25 mouse cellular contexts compared by ENCODE assay signal in the genomic region with DNA sequence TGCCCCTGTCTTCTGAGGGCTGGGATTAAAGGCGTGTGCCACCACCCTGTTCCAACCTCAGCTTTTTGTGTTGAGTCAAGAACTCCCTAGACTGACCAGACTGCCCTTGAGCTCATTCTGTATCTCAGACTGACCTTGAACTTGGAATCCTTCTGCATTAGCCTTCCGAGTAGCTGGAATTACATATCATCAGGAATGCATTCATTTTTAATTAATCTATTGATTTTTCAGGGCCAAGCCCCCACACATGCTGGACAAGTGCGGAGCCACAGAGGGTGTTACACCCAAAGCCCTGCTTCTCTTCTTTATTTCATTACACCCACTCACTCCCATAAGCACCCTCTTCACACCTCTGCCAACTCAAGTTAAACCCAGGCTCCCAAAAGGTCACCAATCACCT. TPM values are rescaled to one million over a fixed set of nuclear protein-coding genes. Genes with fewer than 3 reads are reported as not detected.
DNase-seq lines count a peak whose midpoint lies in the region; ATAC-seq and TF ChIP-seq lines count a peak whose summit lies in the region.
"Had no signal": no experiment of that assay in that cellular context is flagged by ENCODE, and none has a peak within 500 bp of the region (broad histone marks: within the 10 kb centered on the region; RNA-seq: fewer than 3 reads in every experiment).

No protein-coding gene starts in this region.

- no peak for TF ChIP-seq POLR2A in kidney, adult 2 months (IDR thresholded peaks at IDR 0.05; ENCODE audit: low read depth, low read length)

- H3K4me3 ChIP-seq in kidney, adult 2 months (ENCODE audit: insufficient read depth, low read depth, low read length) = no peak overlapping the region
- H3K4me3 ChIP-seq in liver, embryonic 13.5 days (replicated peaks) = no peak overlapping the region
- H3K4me3 ChIP-seq in liver, embryonic 12.5 days = no peak overlapping the region
- H3K4me3 ChIP-seq in E14TG2a.4 (replicated peaks; ENCODE audit: low read length) = peak overlapping the region; percentile 92
- H3K4me3 ChIP-seq in midbrain, postnatal 0 days (ENCODE audit: low read depth, low read length) = no peak overlapping the region
- H3K4me3 ChIP-seq: embryonic facial prominence, embryonic 15.5 days; heart, adult 2 months; heart, embryonic 15.5 days; hindbrain, embryonic 13.5 days had no signal

- H3K4me1 ChIP-seq in kidney, adult 2 months (ENCODE audit: control insufficient read depth, insufficient read depth, low read length) = peaks cover 30% of the 10 kb centered on the region
- H3K4me1 ChIP-seq in liver, embryonic 13.5 days (replicated peaks) = peaks cover 71% of the 10 kb centered on the region
- peaks cover 71% of the 10 kb centered on the region for H3K4me1 ChIP-seq in liver, embryonic 12.5 days
- peaks cover 87% of the 10 kb centered on the region for H3K4me1 ChIP-seq in E14TG2a.4 (replicated peaks; ENCODE audit: low read depth, low read length)
- peaks cover 9% of the 10 kb centered on the region for H3K4me1 ChIP-seq in midbrain, postnatal 0 days (ENCODE audit: insufficient read depth, low read length)

- H3K4me2 ChIP-seq in liver, embryonic 13.5 days = no peak overlapping the region
- H3K4me2 ChIP-seq in liver, embryonic 12.5 days = no peak overlapping the region
- no peak overlapping the region for H3K4me2 ChIP-seq in midbrain, postnatal 0 days (ENCODE audit: low read depth, low read length, poor library complexity, severe bottlenecking)
- H3K4me2 ChIP-seq: embryonic facial prominence, embryonic 15.5 days; forebrain, embryonic 15.5 days; heart, embryonic 11.5 days; heart, embryonic 15.5 days had no signal

- 85% methylated on average over 3 of the region's 3 CpGs for WGBS in kidney, adult 2 months
- WGBS in liver, embryonic 13.5 days (ENCODE audit: insufficient replicate concordance) = 90% methylated on average over 3 of the region's 3 CpGs
- WGBS in liver, embryonic 12.5 days (ENCODE audit: insufficient replicate concordance) = 82% methylated on average over 3 of the region's 3 CpGs
- WGBS in midbrain, postnatal 0 days = 95% methylated on average over 3 of the region's 3 CpGs

- TF ChIP-seq CTCF in kidney, adult 2 months (conservative IDR thresholded peaks at IDR 0.05; ENCODE audit: insufficient read depth, insufficient read length, low read depth, low read length) = no peak
- TF ChIP-seq CTCF in E14TG2a.4 (conservative IDR thresholded peaks at IDR 0.05; ENCODE audit: low read length) = no peak
- TF ChIP-seq CTCF in midbrain, postnatal 0 days (IDR thresholded peaks at IDR 0.05) = no peak

- H3K27me3 ChIP-seq in kidney, adult 2 months (replicated peaks; ENCODE audit: control insufficient read depth, insufficient read depth, low read length) = no peaks in the 10 kb centered on the region
- H3K27me3 ChIP-seq in liver, embryonic 13.5 days = 0 out of 2 replicates have a peak, but pooled peaks cover 2% of the 10 kb centered on the region
- H3K27me3 ChIP-seq in liver, embryonic 12.5 days (replicated peaks) = no peaks in the 10 kb centered on the region
- H3K27me3 ChIP-seq in E14TG2a.4 (ENCODE audit: insufficient read depth, low read length) = no peaks in the 10 kb centered on the region
- no peaks in the 10 kb centered on the region for H3K27me3 ChIP-seq in midbrain, postnatal 0 days (ENCODE audit: insufficient read depth, low read length)
- H3K27me3 ChIP-seq: embryonic facial prominence, embryonic 15.5 days; forebrain, embryonic 15.5 days had no signal

- H3K36me3 ChIP-seq in kidney, adult 2 months (ENCODE audit: control insufficient read depth, insufficient read depth, low read length) = peaks cover 3% of the 10 kb centered on the region; the same call in 1 of the 2 replicates
- peaks cover 12% of the 10 kb centered on the region for H3K36me3 ChIP-seq in liver, embryonic 13.5 days
- peaks cover 26% of the 10 kb centered on the region for H3K36me3 ChIP-seq in liver, embryonic 12.5 days
- H3K36me3 ChIP-seq in E14TG2a.4 (ENCODE audit: insufficient read depth, low read length) = peaks cover 59% of the 10 kb centered on the region
- peaks cover 6% of the 10 kb centered on the region for H3K36me3 ChIP-seq in midbrain, postnatal 0 days (ENCODE audit: insufficient read depth, low read length)

- 0 out of 2 replicates have a peak overlapping the region, but pooled peaks have one; percentile 10 for H3K27ac ChIP-seq in kidney, adult 2 months (ENCODE audit: insufficient read depth, low read depth, low read length)
- peak overlapping the region; percentile 91 for H3K27ac ChIP-seq in liver, embryonic 13.5 days
- no peak overlapping the region for H3K27ac ChIP-seq in liver, embryonic 12.5 days
- H3K27ac ChIP-seq in midbrain, postnatal 0 days (ENCODE audit: low read depth, low read length) = no peak overlapping the region
- H3K27ac ChIP-seq: embryonic facial prominence, embryonic 15.5 days; forebrain, embryonic 15.5 days; heart, adult 2 months; heart, embryonic 15.5 days; hindbrain, embryonic 13.5 days; hindbrain, postnatal 0 days had no signal

- no peaks in the 10 kb centered on the region for H3K9me3 ChIP-seq in liver, embryonic 13.5 days (replicated peaks)
- H3K9me3 ChIP-seq in liver, embryonic 12.5 days (replicated peaks) = no peaks in the 10 kb centered on the region
- H3K9me3 ChIP-seq in E14TG2a.4 (ENCODE audit: low read length) = no peaks in the 10 kb centered on the region
- no peaks in the 10 kb centered on the region for H3K9me3 ChIP-seq in midbrain, postnatal 0 days (ENCODE audit: low read length)
- H3K9me3 ChIP-seq: embryonic facial prominence, embryonic 15.5 days; forebrain, embryonic 15.5 days; G1E; heart, embryonic 15.5 days; hindbrain, embryonic 13.5 days had no signal

- H3K9ac ChIP-seq in liver, embryonic 13.5 days = peak overlapping the region; percentile 24; the same call in 1 of the 2 replicates
- H3K9ac ChIP-seq in liver, embryonic 12.5 days = no peak overlapping the region
- no peak overlapping the region for H3K9ac ChIP-seq in midbrain, postnatal 0 days (replicated peaks; ENCODE audit: low read length, poor library complexity, severe bottlenecking)
- H3K9ac ChIP-seq: embryonic facial prominence, embryonic 15.5 days; forebrain, embryonic 15.5 days; heart, embryonic 15.5 days; hindbrain, embryonic 13.5 days had no signal

- ATAC-seq in liver, embryonic 13.5 days (ENCODE audit: low read depth) = no peak
- no peak for ATAC-seq in liver, embryonic 12.5 days
- ATAC-seq in midbrain, postnatal 0 days (ENCODE audit: low FRiP score) = no peak
- no peak for ATAC-seq in erythroblast, adult 5-6 weeks (replicated peaks; ENCODE audit: low FRiP score, poor library complexity, severe bottlenecking)
- ATAC-seq: CD4-positive, CD25-positive, alpha-beta regulatory T cell, adult 4 months; forebrain, embryonic 15.5 days; hindbrain, postnatal 0 days had no signal

- DNase-seq in kidney, adult 2 months = no peak
- DNase-seq in kidney, postnatal 10 days = no peak
- DNase-seq in liver, embryonic 13.5 days = no peak
- peak; percentile 68 for DNase-seq in R1 (ENCODE audit: low read depth, low spot score)
- DNase-seq in midbrain, postnatal 0 days (ENCODE audit: low spot score) = no peak
- DNase-seq: adrenal gland, adult 2 months; adrenal gland, postnatal 25 days; cerebellum, adult 2 months; cerebellum, postnatal 10 days; embryo, embryonic 11 days; gastrocnemius, postnatal 14 days; heart, adult 2 months; heart, postnatal 14 days had no signal

RNA-seq across cellular contexts. Expression of a gene that starts 2.0 kb away (rescaled TPM):
- polyA plus RNA-seq in kidney, adult 2 months (2012; rRNA removed) = 46.6 and 52.9 TPM in 2 replicates
- polyA plus RNA-seq in liver, embryonic 13.5 days (2015; fragmentation: Nextera tagmentation; extraction: Ambion mirVana) = 24.9 and 25.1 TPM in 2 replicates
- polyA plus RNA-seq in liver, embryonic 12.5 days (2016; fragmentation: Nextera tagmentation; extraction: Ambion mirVana) = 30.4 and 34.4 TPM in 2 replicates
- 70.1 and 93.9 TPM in 2 replicates for total RNA-seq in midbrain, postnatal 0 days (2014; rRNA removed)
- 66.0 and 72.7 TPM in 2 replicates for polyA plus RNA-seq in midbrain, postnatal 0 days (2015; fragmentation: Nextera tagmentation; extraction: Ambion mirVana)
- total RNA-seq in erythroblast, adult 5-6 weeks (2015; ENCODE audit: low replicate concordance) = 17.3 and 18.6 TPM in 2 replicates
- total RNA-seq in erythroblast, adult 5-6 weeks (2017; ENCODE audit: low replicate concordance) = 3.6 and 3.9 TPM in 2 replicates

RNA-seq across cellular contexts. Expression of a gene that starts 14.2 kb away (rescaled TPM):
- 44.6 and 49.8 TPM in 2 replicates for polyA plus RNA-seq in kidney, adult 2 months (2012; rRNA removed)
- 186 and 203 TPM in 2 replicates for polyA plus RNA-seq in liver, embryonic 13.5 days (2015; fragmentation: Nextera tagmentation; extraction: Ambion mirVana)
- polyA plus RNA-seq in liver, embryonic 12.5 days (2016; fragmentation: Nextera tagmentation; extraction: Ambion mirVana) = 217 and 228 TPM in 2 replicates
- 36.6 and 60.3 TPM in 2 replicates for total RNA-seq in midbrain, postnatal 0 days (2014; rRNA removed)
- polyA plus RNA-seq in midbrain, postnatal 0 days (2015; fragmentation: Nextera tagmentation; extraction: Ambion mirVana) = 88.4 and 96.1 TPM in 2 replicates
- 7.5 and 27.6 TPM in 2 replicates for total RNA-seq in erythroblast, adult 5-6 weeks (2015; ENCODE audit: low replicate concordance)
- total RNA-seq in erythroblast, adult 5-6 weeks (2017; ENCODE audit: low replicate concordance) = 19.2 and 23.3 TPM in 2 replicates

RNA-seq across cellular contexts. Expression of a gene that starts 16.9 kb away (rescaled TPM):
- 11.8 and 13.6 TPM in 2 replicates for polyA plus RNA-seq in kidney, adult 2 months (2012; rRNA removed)
- polyA plus RNA-seq in liver, embryonic 13.5 days (2015; fragmentation: Nextera tagmentation; extraction: Ambion mirVana) = 3.1 and 3.2 TPM in 2 replicates
- polyA plus RNA-seq in liver, embryonic 12.5 days (2016; fragmentation: Nextera tagmentation; extraction: Ambion mirVana) = 4.9 and 5.3 TPM in 2 replicates
- total RNA-seq in midbrain, postnatal 0 days (2014; rRNA removed) = 36.7 and 41.2 TPM in 2 replicates
- 24.7 and 26.8 TPM in 2 replicates for polyA plus RNA-seq in midbrain, postnatal 0 days (2015; fragmentation: Nextera tagmentation; extraction: Ambion mirVana)
- total RNA-seq in erythroblast, adult 5-6 weeks (2015; ENCODE audit: low replicate concordance) = 1.0 TPM in 1 of 2 replicates, not detected in the other
- total RNA-seq in erythroblast, adult 5-6 weeks (2017; ENCODE audit: low replicate concordance) = not detected in 2 replicates

RNA-seq across cellular contexts. Expression of a gene that starts 17.0 kb away (rescaled TPM):
- polyA plus RNA-seq in kidney, adult 2 months (2012; rRNA removed) = 10.7 and 13.7 TPM in 2 replicates
- 0.29 and 0.49 TPM in 2 replicates for polyA plus RNA-seq in liver, embryonic 13.5 days (2015; fragmentation: Nextera tagmentation; extraction: Ambion mirVana)
- 0.84 and 0.95 TPM in 2 replicates for polyA plus RNA-seq in liver, embryonic 12.5 days (2016; fragmentation: Nextera tagmentation; extraction: Ambion mirVana)
- total RNA-seq in midbrain, postnatal 0 days (2014; rRNA removed) = 1.0 and 1.4 TPM in 2 replicates
- polyA plus RNA-seq in midbrain, postnatal 0 days (2015; fragmentation: Nextera tagmentation; extraction: Ambion mirVana) = 1.2 and 1.3 TPM in 2 replicates
- total RNA-seq in erythroblast, adult 5-6 weeks (2015; ENCODE audit: low replicate concordance) = 0.84 TPM in 1 of 2 replicates, not detected in the other
- not detected in 2 replicates for total RNA-seq in erythroblast, adult 5-6 weeks (2017; ENCODE audit: low replicate concordance)
- total RNA-seq: hematopoietic stem cell, adult 5-6 weeks had no signal
- polyA plus RNA-seq: G1E had no signal

RNA-seq across cellular contexts. Expression of a gene that starts 27.1 kb away (rescaled TPM):
- 116 and 138 TPM in 2 replicates for polyA plus RNA-seq in kidney, adult 2 months (2012; rRNA removed)
- polyA plus RNA-seq in liver, embryonic 13.5 days (2015; fragmentation: Nextera tagmentation; extraction: Ambion mirVana) = 250 and 275 TPM in 2 replicates
- 503 and 514 TPM in 2 replicates for polyA plus RNA-seq in liver, embryonic 12.5 days (2016; fragmentation: Nextera tagmentation; extraction: Ambion mirVana)
- total RNA-seq in midbrain, postnatal 0 days (2014; rRNA removed) = 239 and 245 TPM in 2 replicates
- polyA plus RNA-seq in midbrain, postnatal 0 days (2015; fragmentation: Nextera tagmentation; extraction: Ambion mirVana) = 191 and 220 TPM in 2 replicates
- total RNA-seq in erythroblast, adult 5-6 weeks (2015; ENCODE audit: low replicate concordance) = 140 and 157 TPM in 2 replicates
- total RNA-seq in erythroblast, adult 5-6 weeks (2017; ENCODE audit: low replicate concordance) = 174 and 180 TPM in 2 replicates

Comparison
In these comparisons a context has a peak if more than half of its experiments do, and no peak if none do; other contexts are left out.
1. H3K27ac ChIP-seq: peak in kidney, adult 2 months (single experiment) and liver, embryonic 13.5 days (single experiment); none in liver, embryonic 12.5 days (single experiment) and midbrain, postnatal 0 days (single experiment).